Mouse (Mus musculus): ENCODE measurements around the gene Iqcg. TPM values are rescaled to one million over a fixed set of nuclear protein-coding genes. Genes with fewer than 3 reads are reported as not detected.
"Not testable (repeated sequence)": the region's sequence is repeated elsewhere in the genome, so short reads cannot be mapped to it uniquely, and the experiment has no call there.

Gene Iqcg
- polyA plus RNA-seq, 1 experiment from 2014 or later, result 0.40 TPM

GRCm38 (mm10) chr16:33061400-33061799, 5.4 kb upstream of the Iqcg start:
- 70% methylated on average over 8 of the region's 11 CpGs for WGBS (ENCODE audit: missing documents)
- H3K79me2 ChIP-seq (ENCODE audit: inconsistent target), result peaks cover 31% of the 10 kb centered on the region
- peaks cover 30% of the 10 kb centered on the region for H3K36me3 ChIP-seq (ENCODE audit: inconsistent target)
- H3K4me3 ChIP-seq (ENCODE audit: inconsistent target), result peak overlapping the region; percentile 10; the same call in 1 of the 2 replicates
- H3K27ac ChIP-seq, result no peak overlapping the region

DNA sequence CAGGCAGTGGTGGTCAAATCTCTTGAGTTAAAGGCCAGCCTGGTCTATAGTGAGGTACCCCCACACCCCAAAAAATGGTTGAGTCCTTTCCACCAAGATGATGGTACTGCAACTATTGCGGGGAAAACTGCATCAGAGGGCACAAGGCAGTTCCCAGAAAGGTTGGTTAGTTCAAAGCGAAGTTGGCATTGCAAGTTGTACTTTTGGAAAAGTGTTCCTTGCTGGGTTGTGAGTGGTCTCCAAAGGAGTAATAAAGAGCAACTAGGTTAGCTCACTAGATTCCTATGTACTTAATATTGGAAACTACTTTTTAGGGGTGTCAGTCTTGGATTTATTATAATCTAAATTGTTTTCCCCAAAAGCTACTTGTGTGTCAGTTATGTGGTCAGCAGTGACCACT, 4.9 kb upstream of the Iqcg start:
- no peak overlapping the region for H3K27ac ChIP-seq
- H3K36me3 ChIP-seq (ENCODE audit: inconsistent target), result peaks cover 30% of the 10 kb centered on the region
- no peak overlapping the region for H3K4me3 ChIP-seq (ENCODE audit: inconsistent target)
- WGBS (ENCODE audit: missing documents), result 95% methylated on average over 2 of the region's 2 CpGs
- peaks cover 32% of the 10 kb centered on the region for H3K79me2 ChIP-seq (ENCODE audit: inconsistent target)

GRCm38 (mm10) chr16:33059471-33059870, 3.5 kb upstream of the Iqcg start:
- Histone ChIP-seq H3K4me3 (ENCODE audit: inconsistent target) (no peak overlapping the region), H3K79me2 (ENCODE audit: inconsistent target) (peaks cover 32% of the 10 kb centered on the region), H3K27ac (no peak overlapping the region), H3K36me3 (ENCODE audit: inconsistent target) (peaks cover 30% of the 10 kb centered on the region)
- 90% methylated on average over 1 of the region's 1 CpGs for WGBS (ENCODE audit: missing documents)

GRCm38 (mm10) chr16:33058656-33059055, 2.6 kb upstream of the Iqcg start:
- H3K27ac ChIP-seq; H3K4me3 ChIP-seq (ENCODE audit: inconsistent target): not testable (repeated sequence)
- Histone ChIP-seq H3K36me3 (ENCODE audit: inconsistent target) (peaks cover 30% of the 10 kb centered on the region), H3K79me2 (ENCODE audit: inconsistent target) (peaks cover 32% of the 10 kb centered on the region)
- WGBS (ENCODE audit: missing documents), result 91% methylated on average over 4 of the region's 9 CpGs

DNA sequence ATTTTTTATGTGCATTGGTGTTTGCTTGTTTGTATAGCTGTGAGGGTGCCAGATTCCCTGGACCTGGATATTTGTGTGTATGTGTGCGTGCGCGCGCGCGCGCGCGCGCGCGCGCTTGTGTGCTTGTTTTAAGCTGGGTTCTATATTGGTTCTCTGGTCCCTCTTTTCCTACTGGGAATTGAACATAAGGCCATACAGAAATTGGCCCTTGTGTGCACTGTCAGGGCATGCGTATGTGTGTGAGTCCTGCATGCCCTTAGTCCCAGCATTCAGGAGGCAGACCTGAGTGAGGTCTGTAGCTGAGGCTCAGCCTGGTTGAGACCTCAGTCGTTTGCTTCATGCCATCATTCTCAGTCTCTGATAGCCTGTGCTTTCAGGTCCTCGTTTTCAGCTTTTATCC, 2.0 kb upstream of the Iqcg start:
- Histone ChIP-seq H3K4me3 (ENCODE audit: inconsistent target) (peak overlapping the region; percentile 97; the same call in 1 of the 2 replicates), H3K79me2 (ENCODE audit: inconsistent target) (peaks cover 32% of the 10 kb centered on the region), H3K27ac (no peak overlapping the region), H3K36me3 (ENCODE audit: inconsistent target) (peaks cover 30% of the 10 kb centered on the region)
- WGBS (ENCODE audit: missing documents), result 93% methylated on average over 16 of the region's 16 CpGs

DNA sequence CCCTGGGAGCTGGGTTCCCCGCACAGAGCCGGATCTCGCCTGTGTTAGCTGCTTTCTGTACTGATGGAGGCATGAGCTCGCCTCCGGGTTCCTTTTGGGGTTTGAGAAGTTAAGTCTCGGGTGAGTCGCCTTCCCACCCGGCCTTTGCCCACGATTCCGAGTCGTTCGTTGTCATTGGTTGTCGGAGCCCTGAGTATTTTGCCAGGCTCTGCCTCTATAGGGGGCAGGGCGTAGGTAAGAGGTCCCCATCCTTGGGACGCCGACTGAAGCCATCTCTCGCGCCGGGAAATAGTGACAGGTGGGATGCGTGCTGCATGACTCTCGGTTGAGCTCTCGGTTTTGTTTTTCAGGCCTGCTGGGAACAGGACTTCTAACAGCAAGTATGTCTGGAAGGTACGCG, 768 bp upstream of the Iqcg start:
- under 1% methylated on average over 24 of the region's 24 CpGs for WGBS (ENCODE audit: missing documents)
- Histone ChIP-seq H3K4me3 (ENCODE audit: inconsistent target) (peak overlapping the region; percentile 97), H3K27ac (peak overlapping the region; percentile 84), H3K79me2 (ENCODE audit: inconsistent target) (peaks cover 32% of the 10 kb centered on the region), H3K36me3 (ENCODE audit: inconsistent target) (peaks cover 30% of the 10 kb centered on the region)

DNA sequence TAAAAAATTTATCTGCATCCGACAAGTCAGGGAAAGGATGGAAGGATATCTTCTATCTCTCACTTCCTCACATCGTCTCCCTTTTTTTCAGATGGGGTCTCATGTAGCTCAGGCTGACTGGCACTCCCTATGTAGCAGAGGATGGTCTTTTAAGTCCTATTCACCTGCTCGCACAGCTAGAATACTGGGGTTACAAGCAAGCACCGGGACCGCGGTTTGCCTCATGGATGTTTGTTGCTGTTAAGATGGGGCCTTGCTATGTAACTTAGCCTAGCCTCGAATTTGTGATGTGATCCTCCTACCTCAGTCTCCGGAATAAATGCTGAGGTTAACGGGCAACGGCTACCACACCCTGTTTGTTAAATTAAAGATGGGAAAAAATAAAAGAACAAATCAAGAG, 363 bp downstream of the Iqcg start:
- WGBS (ENCODE audit: missing documents), result 23% methylated on average over 8 of the region's 10 CpGs
- Histone ChIP-seq H3K36me3 (ENCODE audit: inconsistent target) (peaks cover 30% of the 10 kb centered on the region), H3K79me2 (ENCODE audit: inconsistent target) (peaks cover 32% of the 10 kb centered on the region), H3K4me3 (ENCODE audit: inconsistent target) (peak overlapping the region; percentile 97), H3K27ac (peak overlapping the region; percentile 84; the same call in 1 of the 2 replicates)

- Histone ChIP-seq H3K79me2 (ENCODE audit: inconsistent target) (peaks cover 32% of the 10 kb centered on the region), H3K36me3 (ENCODE audit: inconsistent target) (peaks cover 23% of the 10 kb centered on the region)
- not testable (repeated sequence) for H3K27ac ChIP-seq; H3K4me3 ChIP-seq (ENCODE audit: inconsistent target)
- 80% methylated on average over 2 of the region's 2 CpGs for WGBS (ENCODE audit: missing documents)
These were observed 1.1 kb downstream of the Iqcg start for GRCm38 (mm10) chr16:33054927-33055326.

DNA sequence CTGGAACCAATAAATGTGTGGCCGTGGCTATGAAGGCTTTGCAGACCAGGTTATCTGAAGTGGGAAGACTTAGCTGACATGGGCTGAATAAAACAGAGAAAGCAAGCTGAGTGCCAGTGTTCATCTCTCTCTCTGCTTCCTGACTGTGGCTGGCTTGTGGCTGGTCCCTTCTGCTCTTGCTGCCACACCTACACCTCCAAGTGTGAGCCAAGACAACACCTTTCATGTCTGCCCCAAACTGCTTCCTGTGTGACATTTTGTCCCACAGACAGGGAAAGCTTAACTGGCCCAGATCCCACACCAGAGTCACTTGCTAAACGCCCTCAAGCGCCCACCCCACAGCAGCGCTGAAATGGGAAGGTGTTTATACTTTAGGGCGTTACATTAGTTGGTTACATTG, 2.9 kb downstream of the Iqcg start:
- WGBS (ENCODE audit: missing documents), result 73% methylated on average over 5 of the region's 5 CpGs
- Histone ChIP-seq H3K36me3 (ENCODE audit: inconsistent target) (peaks cover 5% of the 10 kb centered on the region; the same call in 1 of the 2 replicates), H3K4me3 (ENCODE audit: inconsistent target) (no peak overlapping the region), H3K79me2 (ENCODE audit: inconsistent target) (peaks cover 18% of the 10 kb centered on the region), H3K27ac (no peak overlapping the region)

GRCm38 (mm10) chr16:33049809-33050208, 6.2 kb downstream of the Iqcg start:
- 72% methylated on average over 16 of the region's 16 CpGs for WGBS (ENCODE audit: missing documents)
- H3K79me2 ChIP-seq (ENCODE audit: inconsistent target), result no peaks in the 10 kb centered on the region
- no peak overlapping the region for H3K27ac ChIP-seq
- H3K4me3 ChIP-seq (ENCODE audit: inconsistent target), result no peak overlapping the region
- H3K36me3 ChIP-seq (ENCODE audit: inconsistent target), result no peaks in the 10 kb centered on the region

DNA sequence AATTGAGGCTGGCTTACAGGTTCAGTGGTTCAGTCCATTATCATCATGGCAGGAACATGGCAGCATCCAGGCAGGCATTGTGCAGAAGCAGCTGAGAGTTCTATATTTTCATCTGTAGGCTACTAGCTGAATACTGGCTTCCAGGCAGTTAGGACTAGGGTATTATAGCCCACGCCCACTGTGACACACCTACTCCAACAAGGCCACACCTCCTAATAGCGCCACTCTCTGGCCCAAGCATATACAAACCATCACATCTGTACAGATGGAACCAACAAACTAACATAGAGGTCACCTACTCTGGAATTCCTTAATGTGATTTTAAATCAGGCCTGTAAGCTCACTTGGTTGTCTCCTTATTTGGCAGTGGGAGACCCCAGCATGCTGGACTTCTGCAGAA, 7.3 kb downstream of the Iqcg start:
- Histone ChIP-seq H3K79me2 (ENCODE audit: inconsistent target) (no peaks in the 10 kb centered on the region), H3K27ac (no peak overlapping the region), H3K4me3 (ENCODE audit: inconsistent target) (no peak overlapping the region), H3K36me3 (ENCODE audit: inconsistent target) (no peaks in the 10 kb centered on the region)
- 95% methylated on average over 2 of the region's 2 CpGs for WGBS (ENCODE audit: missing documents)

GRCm38 (mm10) chr16:33048004-33048403, 8.0 kb downstream of the Iqcg start:
- Histone ChIP-seq H3K79me2 (ENCODE audit: inconsistent target) (no peaks in the 10 kb centered on the region), H3K36me3 (ENCODE audit: inconsistent target) (no peaks in the 10 kb centered on the region), H3K27ac (no peak overlapping the region), H3K4me3 (ENCODE audit: inconsistent target) (no peak overlapping the region)
- WGBS (ENCODE audit: missing documents), result 86% methylated on average over 1 of the region's 1 CpGs

GRCm38 (mm10) chr16:33043268-33043667, 12.8 kb downstream of the Iqcg start:
- Histone ChIP-seq H3K79me2 (ENCODE audit: inconsistent target) (no peaks in the 10 kb centered on the region), H3K36me3 (ENCODE audit: inconsistent target) (no peaks in the 10 kb centered on the region), H3K27ac (no peak overlapping the region), H3K4me3 (ENCODE audit: inconsistent target) (no peak overlapping the region)
- 17% methylated on average over 2 of the region's 2 CpGs for WGBS (ENCODE audit: missing documents)

DNA sequence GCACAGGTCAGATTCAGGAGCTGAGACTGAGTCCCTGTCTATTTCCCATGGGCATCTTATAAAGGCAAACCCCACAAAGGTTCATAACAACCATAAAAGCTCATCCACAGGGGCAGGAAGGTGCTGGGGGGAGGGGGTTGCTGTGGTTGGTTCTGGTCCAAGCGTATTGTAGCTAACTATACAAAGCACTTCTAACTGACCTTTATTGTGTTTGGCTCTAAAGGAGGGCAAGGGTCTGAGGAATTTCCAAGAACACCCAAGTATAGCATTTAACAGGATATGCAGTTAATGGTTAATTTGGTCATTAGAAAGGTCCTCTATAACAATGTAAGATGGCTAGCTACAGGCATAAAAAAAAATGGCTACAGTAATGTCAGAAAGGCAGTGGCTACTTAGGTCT, 13.3 kb downstream of the Iqcg start:
- H3K36me3 ChIP-seq (ENCODE audit: inconsistent target), result no peaks in the 10 kb centered on the region
- 90% methylated on average over 1 of the region's 1 CpGs for WGBS (ENCODE audit: missing documents)
- H3K79me2 ChIP-seq (ENCODE audit: inconsistent target), result no peaks in the 10 kb centered on the region
- no peak overlapping the region for H3K27ac ChIP-seq
- no peak overlapping the region for H3K4me3 ChIP-seq (ENCODE audit: inconsistent target)

GRCm38 (mm10) chr16:33036006-33036405, 20.0 kb downstream of the Iqcg start:
- no peak overlapping the region for H3K27ac ChIP-seq
- no peaks in the 10 kb centered on the region for H3K79me2 ChIP-seq (ENCODE audit: inconsistent target)
- 100% methylated on average over 3 of the region's 4 CpGs for WGBS (ENCODE audit: missing documents)
- H3K36me3 ChIP-seq (ENCODE audit: inconsistent target), result no peaks in the 10 kb centered on the region
- H3K4me3 ChIP-seq (ENCODE audit: inconsistent target), result no peak overlapping the region

DNA sequence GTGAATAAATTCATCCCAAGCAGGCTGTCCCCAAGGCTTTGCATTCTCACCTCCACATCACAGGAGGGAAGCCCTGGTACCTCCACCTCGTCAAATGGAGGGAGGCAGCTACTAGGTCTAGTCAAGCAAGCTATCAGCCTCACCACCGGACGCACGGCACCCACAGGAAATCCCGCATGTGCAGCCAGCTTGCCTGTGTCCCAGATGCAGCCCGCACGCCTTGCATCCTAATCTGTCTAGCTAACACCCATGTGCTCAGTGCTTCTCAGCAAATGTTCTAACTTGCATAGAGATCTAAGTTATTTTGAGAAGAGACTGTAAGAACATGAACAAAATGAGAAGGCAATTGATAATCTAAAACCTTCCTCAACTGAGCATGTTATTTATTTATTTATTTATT, 29.7 kb downstream of the Iqcg start:
- Histone ChIP-seq H3K4me3 (ENCODE audit: inconsistent target) (no peak overlapping the region), H3K36me3 (ENCODE audit: inconsistent target) (no peaks in the 10 kb centered on the region), H3K27ac (no peak overlapping the region), H3K79me2 (ENCODE audit: inconsistent target) (no peaks in the 10 kb centered on the region)
- WGBS (ENCODE audit: missing documents), result 44% methylated on average over 7 of the region's 7 CpGs

Data from macrophage (primary cell).